Mouse (Mus musculus) left cerebral cortex, postnatal 4 days (tissue): ENCODE results near the gene Sfn. TPM values are rescaled to one million over a fixed set of nuclear protein-coding genes. Genes with fewer than 3 reads are reported as not detected.
A peak's percentile ranks its signal among the peaks of the same experiment; 100 is the strongest.
"Not testable (repeated sequence)": the region's sequence is repeated elsewhere in the genome, so short reads cannot be mapped to it uniquely, and the experiment has no call there.

ENCODE experiments used
- DNase-seq: peaks from one replicate; pipeline ENCODE4 v3.0.0-alpha.2; 2022
- intact Hi-C: fragments of 180-260 bp; cut with DNase I; formaldehyde crosslinking; loops from one replicate; pipeline ENCODE4 v1.15.1; 2025
- total RNA-seq, 2 experiments: library from RNA; stranded (reverse); gene quantifications; 2 replicates each; pipeline ENCODE4 v1.2.3; 2021

Sfn gene
- total RNA-seq: 1 to 10 TPM; 1.9 to 2.2 TPM

GRCm38 (mm10) chr4:133601721-133602218 is at the start of gene Sfn:
TSS of gene Sfn (minus strand) at chr4:133602168.
- no peak for DNase-seq
- intact Hi-C loops: no loop called here

DNA sequence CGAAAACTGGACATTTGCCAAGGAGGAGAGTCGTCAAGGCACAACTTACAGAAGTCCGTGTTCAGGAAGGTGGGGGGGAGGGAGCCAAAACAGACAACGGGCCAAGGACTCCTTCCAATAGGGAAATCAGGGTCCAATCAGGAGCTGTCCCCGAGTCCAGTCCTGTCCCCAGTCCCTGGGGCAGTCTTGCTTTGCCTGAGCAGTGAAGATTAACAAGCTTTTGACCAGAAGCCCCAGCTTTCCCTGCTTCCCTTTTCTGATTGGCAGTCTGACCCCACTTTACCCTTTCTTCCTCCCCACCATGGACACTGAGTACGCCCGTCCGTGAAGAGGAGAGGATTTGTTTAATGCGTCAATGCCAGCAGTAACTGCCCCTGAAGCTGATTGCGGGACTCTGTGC is 49.5 kb upstream of the Sfn start:
- intact Hi-C loops: no loop called here
- no peak for DNase-seq

GRCm38 (mm10) chr4:133649989-133650699 is 48.2 kb upstream of the Sfn start, which contains the start of gene Zdhhc18:
TSS of gene Zdhhc18 (minus strand) at chr4:133650154.
- intact Hi-C loops: no loop called here
- DNase-seq: peak; percentile 80

DNA sequence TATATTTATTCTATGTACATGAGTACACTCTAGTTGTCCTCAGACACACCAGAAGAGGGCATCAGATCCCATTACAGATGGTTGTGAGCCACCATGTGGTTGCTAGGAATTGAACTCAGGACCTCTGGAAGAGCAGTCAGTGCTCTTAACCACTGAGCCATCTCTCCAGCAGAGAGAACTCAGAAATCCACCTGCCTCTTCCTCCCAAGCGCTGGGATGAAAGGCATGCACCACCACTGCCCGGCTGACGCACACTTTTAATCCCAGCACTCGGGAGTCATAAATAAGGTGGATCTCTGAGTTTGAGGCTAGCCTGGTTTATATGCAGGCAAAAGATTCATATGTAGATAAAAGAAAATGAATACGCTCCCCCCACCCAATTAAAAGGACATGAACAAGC is 47.5 kb upstream of the Sfn start:
- DNase-seq, intact Hi-C loops: not testable (repeated sequence)

DNA sequence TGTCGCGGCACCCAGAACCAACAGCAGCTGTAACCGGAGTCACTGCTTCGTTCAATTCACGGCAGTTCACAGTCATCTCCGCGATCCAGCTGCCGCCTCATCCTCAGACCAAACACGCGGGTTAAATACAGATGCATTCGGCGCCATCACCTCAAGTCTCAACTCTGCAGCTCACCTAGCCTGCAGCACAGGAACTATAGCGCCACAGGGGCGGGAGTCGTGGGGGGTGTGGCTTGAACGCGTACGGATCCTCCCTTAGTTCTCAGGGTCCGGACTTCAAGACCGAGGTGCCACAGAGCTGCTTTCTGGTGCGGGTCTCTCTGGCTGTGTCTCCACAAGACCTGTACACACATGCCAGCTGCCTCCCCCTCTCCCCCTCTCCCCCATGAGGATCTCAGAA is 43.7 kb upstream of the Sfn start:
- intact Hi-C loops: no loop called here

GRCm38 (mm10) chr4:133645195-133645594 is 43.2 kb upstream of the Sfn start:
- intact Hi-C loops: no loop called here
- no peak for DNase-seq

More for the DNA sequence above, 43.7 kb upstream of the Sfn start:
- no peak for DNase-seq

DNA sequence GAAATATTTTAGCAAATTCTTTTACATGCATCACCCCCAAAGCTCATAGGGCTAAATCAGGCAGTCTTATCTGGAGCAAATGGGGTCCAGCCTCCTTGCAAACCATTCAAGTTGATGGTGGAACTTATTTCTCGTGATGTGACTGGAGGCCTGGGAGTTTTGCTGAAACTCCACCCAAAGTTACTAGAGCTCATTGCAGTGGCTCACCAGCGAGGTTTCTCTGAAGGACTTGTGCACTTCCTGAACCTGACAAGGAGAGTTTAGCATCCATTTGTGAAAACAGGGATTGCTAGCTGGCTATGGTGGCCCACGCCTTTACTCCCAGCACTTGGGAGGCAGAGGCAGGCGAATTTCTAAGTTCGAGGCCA is 32.1 kb upstream of the Sfn start:
- DNase-seq: no peak
- intact Hi-C loops: no loop called here

DNA sequence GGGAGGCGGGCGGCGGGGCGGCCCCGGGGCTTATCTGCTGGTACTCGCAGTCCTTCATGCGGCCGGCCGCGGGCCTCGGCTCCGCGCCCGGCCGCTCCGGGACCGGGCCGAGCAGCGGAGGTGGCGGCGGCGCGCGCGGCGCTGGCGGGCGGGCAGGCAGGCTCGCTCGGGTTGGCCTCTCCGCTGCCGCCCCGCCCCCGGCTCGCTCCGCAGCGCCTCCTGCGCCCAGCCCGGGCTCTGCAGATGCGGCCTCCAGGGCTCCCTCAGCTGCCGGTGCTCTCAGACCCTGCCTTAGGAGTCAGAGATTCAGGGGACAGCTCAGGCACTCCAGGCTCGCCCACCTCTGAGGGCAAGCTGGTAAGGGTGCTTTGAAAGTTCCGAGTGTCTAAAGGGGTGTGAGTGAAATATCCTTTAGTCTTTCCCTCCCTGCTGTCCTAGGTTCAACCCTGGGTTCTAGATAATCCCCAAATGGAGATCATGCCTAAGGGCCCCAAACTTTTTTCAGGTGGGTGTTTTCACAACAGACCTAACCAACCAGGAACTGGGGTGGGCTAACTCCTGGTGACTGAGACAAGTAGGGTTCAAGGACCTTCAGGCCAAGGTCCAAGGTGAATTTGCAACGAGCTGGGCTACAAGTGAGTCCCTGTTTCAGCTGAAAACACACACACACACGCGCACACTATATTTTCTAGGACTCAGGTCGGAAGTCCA is 31.5 kb upstream of the Sfn start:
- peak; percentile 84 for DNase-seq
- intact Hi-C loops: no loop called here

GRCm38 (mm10) chr4:133632483-133633327 is 30.7 kb upstream of the Sfn start:
- intact Hi-C loops: no loop called here
- DNase-seq: peak; percentile 33

DNA sequence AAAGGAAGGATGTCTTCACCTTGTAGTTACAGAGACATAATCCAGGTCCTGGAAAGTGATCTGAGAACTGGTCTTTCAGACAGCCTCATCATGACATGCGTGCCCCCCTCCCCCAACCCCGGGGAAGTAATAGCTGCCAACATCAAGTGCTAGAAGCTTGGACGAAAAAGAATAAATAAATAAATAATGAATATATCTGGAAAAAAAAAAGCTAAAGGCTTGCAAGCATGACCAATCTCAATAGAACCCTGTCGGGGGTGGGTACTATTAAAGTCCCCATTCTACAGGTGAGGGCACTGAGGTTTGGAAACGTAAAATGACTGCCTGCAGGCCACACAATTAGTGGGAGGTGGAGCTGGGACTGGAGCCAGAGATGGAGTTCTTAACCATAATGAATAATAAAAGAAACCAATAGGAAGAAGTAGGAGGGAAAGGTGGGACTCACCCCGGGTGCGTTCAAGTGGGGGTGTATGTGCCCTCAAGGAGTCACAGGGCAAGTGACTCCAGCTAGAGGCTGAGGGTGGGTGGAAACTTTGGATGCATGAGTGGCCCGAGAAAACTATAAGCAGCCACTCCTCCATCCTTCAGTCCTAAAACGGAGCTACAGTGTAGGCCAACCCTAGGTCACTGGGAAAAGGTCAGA is 29.9 kb upstream of the Sfn start:
- intact Hi-C loops: no loop called here
- DNase-seq: no peak

GRCm38 (mm10) chr4:133631071-133631768 is 29.3 kb upstream of the Sfn start:
- intact Hi-C loops: no loop called here
- no peak for DNase-seq

GRCm38 (mm10) chr4:133630326-133630920 is 28.5 kb upstream of the Sfn start:
- peak; percentile 45 for DNase-seq
- intact Hi-C loops: no loop called here

GRCm38 (mm10) chr4:133629191-133629590 is 27.2 kb upstream of the Sfn start:
- DNase-seq: no peak

DNA sequence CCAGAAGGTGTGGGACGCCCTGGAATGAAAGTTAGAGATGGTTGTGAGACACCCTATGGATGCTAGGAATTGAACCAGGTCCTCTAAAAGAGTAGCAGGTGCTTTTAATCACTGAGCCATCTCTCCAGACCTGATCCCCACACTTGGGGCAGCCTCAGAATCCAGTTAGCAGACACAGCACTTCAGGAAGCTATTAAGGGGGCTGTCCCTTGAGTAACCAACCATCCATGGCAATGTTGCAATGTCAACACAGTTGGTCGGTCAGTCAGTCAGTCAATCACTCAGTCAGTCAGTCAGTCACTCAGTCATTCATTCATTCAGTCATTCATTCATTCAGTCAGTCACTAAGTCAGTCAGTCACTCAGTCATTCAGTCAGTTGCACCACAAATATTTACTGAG is 26.5 kb upstream of the Sfn start:
- intact Hi-C loops: no loop called here
- DNase-seq: no peak

More at GRCm38 (mm10) chr4:133629191-133629590, 27.2 kb upstream of the Sfn start:
- intact Hi-C loops: no loop called here

- DNase-seq: no peak
- intact Hi-C loops: no loop called here
Measured at GRCm38 (mm10) chr4:133627039-133627438, 25.1 kb upstream of the Sfn start.

DNA sequence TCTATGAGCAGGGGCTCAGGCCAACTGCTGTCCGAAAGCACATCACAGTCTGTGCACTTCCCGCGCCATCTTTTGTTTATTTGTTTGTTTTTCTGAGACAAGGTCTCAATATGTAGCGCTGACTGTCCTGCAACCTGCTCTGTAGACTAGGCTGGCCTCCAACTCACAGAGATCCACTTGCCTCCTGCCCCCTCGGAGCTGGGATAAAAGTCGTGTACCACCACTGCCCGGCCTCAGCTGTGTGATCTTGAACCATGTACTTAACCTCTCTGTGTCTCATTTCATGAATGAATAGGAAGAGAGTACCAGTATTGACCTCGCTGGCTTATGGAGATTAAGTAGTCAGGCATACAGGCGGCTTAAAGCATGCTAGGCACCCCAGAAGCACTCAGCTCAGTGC is 24.7 kb upstream of the Sfn start:
- intact Hi-C loops: no loop called here
- no peak for DNase-seq

DNA sequence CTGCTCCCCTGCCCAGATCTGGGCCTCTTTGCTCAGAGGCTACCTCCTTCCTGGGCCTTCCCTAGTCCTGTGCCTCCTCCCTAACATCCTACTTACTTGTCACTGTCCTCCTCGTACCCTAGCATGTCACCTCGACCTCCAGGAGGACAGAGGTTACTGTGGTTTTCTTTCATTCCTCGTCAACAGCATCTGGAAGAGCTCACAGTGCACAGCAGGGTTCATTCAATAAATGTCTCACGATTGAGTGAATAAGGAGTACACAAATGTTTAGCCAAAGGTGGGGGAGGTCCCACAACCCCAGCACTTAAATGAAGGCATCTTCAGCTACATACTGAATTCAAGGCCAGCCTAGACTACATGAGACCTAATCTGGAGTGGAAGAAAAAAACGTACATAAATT is 24.3 kb upstream of the Sfn start:
- intact Hi-C loops: no loop called here
- no peak for DNase-seq

DNA sequence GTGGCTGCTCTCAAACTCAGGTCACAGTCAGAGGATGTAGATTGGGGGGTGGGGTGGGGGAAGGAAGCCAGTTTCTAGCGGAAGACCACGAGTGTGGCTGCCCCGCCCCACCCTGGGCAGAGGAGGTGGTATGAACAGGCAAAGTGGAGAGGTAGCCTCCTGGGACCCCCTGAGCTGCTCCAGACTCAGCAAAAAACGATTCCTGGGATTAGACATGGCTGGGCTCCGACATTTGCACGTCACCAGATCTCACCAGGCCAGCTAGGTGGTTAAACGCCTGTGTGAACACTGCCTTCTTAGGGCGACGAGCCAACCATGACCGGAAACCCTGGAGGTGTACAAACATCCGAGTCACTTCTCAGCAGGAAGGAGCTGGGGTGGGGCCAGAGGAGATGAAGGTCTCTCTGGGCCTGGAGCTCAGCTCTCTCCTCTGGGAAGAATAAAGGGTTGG is 23.7 kb upstream of the Sfn start:
- intact Hi-C loops: no loop called here
- DNase-seq: no peak

DNA sequence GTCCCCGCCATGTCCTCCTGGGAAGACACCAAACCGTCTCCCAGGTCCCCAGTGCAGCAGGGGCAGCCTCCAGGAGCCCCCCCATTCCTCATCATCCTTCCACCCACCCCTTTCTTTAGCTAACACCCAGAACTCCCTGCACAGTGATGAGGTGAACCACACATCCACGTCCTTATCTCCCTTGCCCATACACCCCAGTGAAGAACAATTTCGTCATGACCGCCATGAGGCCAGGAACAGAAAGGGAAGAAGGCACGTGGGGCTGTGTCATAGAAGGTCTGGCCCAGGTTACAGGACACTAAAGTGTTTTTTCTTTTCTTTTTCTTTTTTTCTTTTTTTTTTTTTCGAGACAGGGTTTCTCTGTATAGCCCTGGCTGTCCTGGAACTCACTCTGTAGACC is 22.9 kb upstream of the Sfn start:
- no peak for DNase-seq

More for the DNA sequence above, 22.9 kb upstream of the Sfn start:
- intact Hi-C loops: no loop called here
